Mouse (Mus musculus): ENCODE measurements around the gene Fbxo22. TPM values are rescaled to one million over a fixed set of nuclear protein-coding genes. Genes with fewer than 3 reads are reported as not detected.
A peak's percentile ranks its signal among the peaks of the same experiment; 100 is the strongest.

Gene Fbxo22
- total and polyA plus RNA-seq, 3 experiments: 25.7 to 28.4 TPM; not detected in 1

DNA sequence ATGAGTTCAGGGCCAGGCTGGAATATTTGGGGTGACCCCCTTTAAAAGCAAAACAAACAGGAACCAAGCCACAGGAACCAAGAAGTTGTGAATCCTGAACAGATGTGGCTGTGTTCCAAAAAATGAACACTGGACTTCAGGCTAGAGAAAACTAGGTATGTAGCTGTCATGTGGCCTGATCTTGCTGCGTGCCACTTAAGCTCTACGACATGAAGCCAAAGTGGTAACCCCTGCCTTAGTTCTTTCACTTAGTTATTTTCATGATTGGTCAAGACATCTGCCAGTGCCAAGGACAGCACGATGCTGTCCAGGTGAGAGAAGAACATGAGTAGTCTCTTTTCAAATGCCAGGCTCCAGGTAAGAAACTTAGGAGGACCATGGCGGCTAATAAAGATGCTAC lies 38.2 kb downstream of the Fbxo22 start:
- peaks cover 0 to 2% of the 10 kb centered on the region in 2 experiments; a peak in 2 of 4 replicates for H3K36me3 ChIP-seq (ENCODE audit: control insufficient read depth in 1 of 2, insufficient read depth in 2 of 2, low read length in 2 of 2)
- DNase-seq (ENCODE audit: low read depth, low spot score): no peak
- no peaks in the 10 kb centered on the region for H3K9me3 ChIP-seq (replicated peaks; ENCODE audit: insufficient read depth, low read length)
- TF ChIP-seq ZMIZ1 (IDR thresholded peaks at IDR 0.05; ENCODE audit: low read depth, low read length): no peak
- no peak for TF ChIP-seq GABPA (IDR thresholded peaks at IDR 0.05; ENCODE audit: low read depth, low read length)
- TF ChIP-seq ELF1 (IDR thresholded peaks at IDR 0.05; ENCODE audit: low read depth, low read length): no peak
- TF ChIP-seq GATA1 (IDR thresholded peaks at IDR 0.05; ENCODE audit: low read depth, low read length): no peak
- TF ChIP-seq POLR2AphosphoS2 (IDR thresholded peaks at IDR 0.05; ENCODE audit: low read length): no peak
- TF ChIP-seq MXI1 (IDR thresholded peaks at IDR 0.05; ENCODE audit: low read depth, low read length): no peak
- no peak for TF ChIP-seq BHLHE40 (IDR thresholded peaks at IDR 0.05; ENCODE audit: borderline replicate concordance, low read depth, low read length)
- TF ChIP-seq HCFC1 (IDR thresholded peaks at IDR 0.05; ENCODE audit: low read depth, low read length): no peak
- TF ChIP-seq CHD1 (IDR thresholded peaks at IDR 0.05; ENCODE audit: low read depth, low read length): no peak
- no peak for TF ChIP-seq JUND (IDR thresholded peaks at IDR 0.05; ENCODE audit: low read depth, low read length)
- TF ChIP-seq SMC3 (IDR thresholded peaks at IDR 0.05; ENCODE audit: low read depth, low read length): no peak
- no peak for TF ChIP-seq ZKSCAN1 (IDR thresholded peaks at IDR 0.05; ENCODE audit: low read depth, low read length)
- no peak for TF ChIP-seq KAT2A (conservative IDR thresholded peaks at IDR 0.05; ENCODE audit: low read depth, low read length)
- H3K9ac ChIP-seq (ENCODE audit: control insufficient read depth, low read depth, low read length, poor library complexity, severe bottlenecking): no peak overlapping the region
- H3K27me3 ChIP-seq (ENCODE audit: control insufficient read depth in 1 of 2, insufficient read depth in 2 of 2, low read length in 2 of 2): no peaks in the 10 kb centered on the region; a peak in 1 of 4 replicates
- H3K4me3 ChIP-seq (ENCODE audit: control insufficient read depth in 1 of 2, insufficient read depth in 1 of 2, low read depth in 2 of 2, low read length in 2 of 2): no peak overlapping the region
- H3K79me2 ChIP-seq (ENCODE audit: control insufficient read depth, insufficient read depth, low read length, poor library complexity): no peaks in the 10 kb centered on the region
- H3K4me1 ChIP-seq (ENCODE audit: control insufficient read depth in 1 of 2, insufficient read depth in 2 of 2, low read length in 2 of 2): 0 out of 4 replicates have a peak, but pooled peaks cover 0 to 5% of the 10 kb centered on the region in 2 experiments
- no peak overlapping the region for H3K27ac ChIP-seq (ENCODE audit: control insufficient read depth, low read depth, low read length)

DNA sequence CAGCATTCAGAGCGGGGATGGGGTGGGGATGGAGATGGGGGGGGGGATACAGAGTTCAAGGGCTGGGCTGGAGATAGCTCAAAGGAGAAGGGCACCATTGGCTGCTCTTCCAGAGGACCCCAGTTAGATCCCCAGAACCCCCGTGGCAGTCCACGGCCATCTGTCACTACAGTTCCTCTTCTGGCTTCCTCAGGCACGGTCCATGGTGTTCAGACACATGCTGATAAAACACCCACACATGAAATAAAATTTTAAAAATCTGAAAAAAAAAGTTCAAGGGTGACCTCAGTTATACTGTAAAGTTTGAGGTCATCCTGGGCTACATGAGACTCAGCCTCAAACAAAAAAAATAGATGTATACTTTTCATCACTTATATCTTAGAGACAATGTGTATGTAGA lies 39.7 kb downstream of the Fbxo22 start:
- H3K4me3 ChIP-seq (ENCODE audit: control insufficient read depth in 1 of 2, insufficient read depth in 1 of 2, low read depth in 2 of 2, low read length in 2 of 2): no peak overlapping the region
- H3K4me1 ChIP-seq (ENCODE audit: control insufficient read depth in 1 of 2, insufficient read depth in 2 of 2, low read length in 2 of 2): 0 out of 4 replicates have a peak, but pooled peaks cover 0 to 3% of the 10 kb centered on the region in 2 experiments
- peaks cover 0 to 2% of the 10 kb centered on the region in 2 experiments; a peak in 2 of 4 replicates for H3K36me3 ChIP-seq (ENCODE audit: control insufficient read depth in 1 of 2, insufficient read depth in 2 of 2, low read length in 2 of 2)
- no peak for DNase-seq (ENCODE audit: low read depth, low spot score)
- no peak overlapping the region for H3K27ac ChIP-seq (ENCODE audit: control insufficient read depth, low read depth, low read length)
- no peaks in the 10 kb centered on the region; a peak in 1 of 4 replicates for H3K27me3 ChIP-seq (ENCODE audit: control insufficient read depth in 1 of 2, insufficient read depth in 2 of 2, low read length in 2 of 2)
- H3K9ac ChIP-seq (ENCODE audit: control insufficient read depth, low read depth, low read length, poor library complexity, severe bottlenecking): no peak overlapping the region
- H3K9me3 ChIP-seq (replicated peaks; ENCODE audit: insufficient read depth, low read length): no peaks in the 10 kb centered on the region
- TF ChIP-seq MAFK (IDR thresholded peaks at IDR 0.05; ENCODE audit: borderline replicate concordance, low read depth, low read length) (no peak), EP300 (IDR thresholded peaks at IDR 0.05; ENCODE audit: low read depth in 1 of 2, low read length in 2 of 2) (peak; percentile 19 to 43; a peak in 2 of 4 replicates), TAL1 (IDR thresholded peaks at IDR 0.05; ENCODE audit: low read length) (no peak), CTCF (IDR thresholded peaks at IDR 0.05 in 2 of 3, conservative IDR thresholded peaks at IDR 0.05 in 1 of 3; ENCODE audit: control insufficient read depth in 1 of 3, insufficient read depth in 1 of 3, low read depth in 2 of 3, low read length in 3 of 3, poor library complexity in 1 of 3, severe bottlenecking in 1 of 3) (no peak), ZNF384 (IDR thresholded peaks at IDR 0.05; ENCODE audit: low read depth, low read length) (peak; percentile 53)
- H3K79me2 ChIP-seq (ENCODE audit: control insufficient read depth, insufficient read depth, low read length, poor library complexity): no peaks in the 10 kb centered on the region

Measured in MEL (cell line).